Mouse (Mus musculus) midbrain, embryonic 11.5 days (tissue): ENCODE results near the gene Serpina3n. TPM values are rescaled to one million over a fixed set of nuclear protein-coding genes. Genes with fewer than 3 reads are reported as not detected.

ENCODE experiments used
- ATAC-seq: fragments of 200-750 bp; cut with Nextera tagmentation; 2 replicates; pipeline ENCODE4 v1.8.0; 2017; ENCODE audit warnings: moderate TSS enrichment, moderate library complexity; ENCODE audit not compliant: low FRiP score
- DNase-seq: peaks from one replicate; pipeline ENCODE4 v3.0.0; 2015; ENCODE audit warnings: low spot score; ENCODE audit errors: missing footprints
- H3K27ac ChIP-seq: fragments of 300-500 bp; sonication (generic); 2 replicates; pipeline ENCODE4 v1.5.1; 2014; ENCODE audit warnings: low read depth, low read length
- H3K27me3 ChIP-seq: fragments of 300-500 bp; sonication (generic); 2 replicates; pipeline ENCODE4 v1.6.1; 2014; ENCODE audit warnings: mild to moderate bottlenecking, low read length, moderate library complexity, mixed read lengths; ENCODE audit not compliant: control insufficient read depth, insufficient read depth
- H3K36me3 ChIP-seq: fragments of 300-500 bp; sonication (generic); 2 replicates; pipeline ENCODE4 v1.6.1; 2014; ENCODE audit warnings: mild to moderate bottlenecking, low read length, moderate library complexity, mixed read lengths; ENCODE audit not compliant: control insufficient read depth, insufficient read depth
- H3K4me1 ChIP-seq: fragments of 300-500 bp; sonication (generic); 2 replicates; pipeline ENCODE4 v1.6.1; 2014; ENCODE audit warnings: low read length; ENCODE audit not compliant: control insufficient read depth, insufficient read depth
- H3K4me2 ChIP-seq: fragments of 300-500 bp; sonication (generic); 2 replicates; pipeline ENCODE4 v1.6.1; 2014; ENCODE audit warnings: mild to moderate bottlenecking, moderate library complexity
- H3K4me3 ChIP-seq: fragments of 300-500 bp; sonication (generic); 2 replicates; pipeline ENCODE4 v1.5.1; 2014; ENCODE audit warnings: low read depth, low read length
- H3K9ac ChIP-seq: fragments of 300-500 bp; sonication (generic); 2 replicates; pipeline ENCODE4 v1.6.1; 2014; ENCODE audit warnings: low read length
- H3K9me3 ChIP-seq: fragments of 300-500 bp; sonication (generic); 2 replicates; pipeline ENCODE4 v1.6.1; 2016; ENCODE audit warnings: low read length; ENCODE audit not compliant: control insufficient read depth
- WGBS: fragments of 180-500 bp; shearing (Covaris S2); extraction: QIAGEN DNeasy Blood & Tissue Kit; methylation state at CpG from one replicate; pipeline ENCODE4 v1.1.7; 2014; 5-methylcytosine and 5-hydroxymethylcytosine counted together
- polyA plus RNA-seq: library from polyadenylated mRNA; unstranded; fragments of >200 nt; fragmentation: Nextera tagmentation; extraction: Ambion mirVana; gene quantifications from 2 replicates; pipeline ENCODE4 v1.2.1, GENCODE M21; 2014

Gene Serpina3n
- polyA plus RNA-seq, 1 experiment from 2014 or later = not detected

DNA sequence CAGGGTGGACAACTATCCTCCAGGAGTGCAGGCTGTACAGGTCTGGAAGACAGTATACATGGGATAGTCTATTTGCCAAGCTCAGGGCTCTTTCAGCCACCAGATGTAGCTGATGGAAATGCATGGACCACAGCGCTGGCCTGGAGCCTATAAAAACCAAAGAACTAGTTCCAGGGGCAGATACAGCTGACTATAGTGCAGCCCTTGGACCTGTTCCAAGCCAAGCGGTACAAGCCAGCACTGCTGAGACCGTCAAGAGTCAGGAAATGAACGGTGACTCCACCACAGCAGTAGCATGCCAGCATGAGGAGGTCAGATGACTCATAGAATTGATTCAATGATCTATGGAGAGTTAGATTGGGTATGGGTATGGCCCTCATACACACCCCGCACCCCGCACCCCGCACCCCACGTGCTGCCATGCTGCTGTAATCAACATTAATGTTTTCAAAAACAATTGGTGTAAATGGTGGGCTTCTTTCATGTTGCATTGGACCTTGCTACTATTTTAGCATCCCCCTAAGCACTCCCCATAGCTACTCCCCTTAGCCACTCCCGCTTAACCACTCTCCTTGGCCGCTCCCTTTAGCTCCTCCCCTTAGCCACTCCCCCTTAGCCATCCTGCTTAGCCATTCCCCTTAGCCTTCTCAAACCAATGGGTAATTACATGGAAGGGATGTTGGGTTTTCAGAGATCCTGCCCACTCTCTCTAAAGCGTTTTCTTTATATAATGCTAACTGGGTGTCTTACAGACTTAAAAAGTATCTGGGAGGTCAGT, 16.3 kb downstream of the Serpina3n start:
- Histone ChIP-seq H3K4me1 (no peaks in the 10 kb centered on the region; the same call in 1 of the 2 replicates), H3K9ac (no peak overlapping the region), H3K27ac (no peak overlapping the region), H3K4me2 (no peak overlapping the region), H3K4me3 (no peak overlapping the region), H3K36me3 (no peaks in the 10 kb centered on the region), H3K27me3 (no peaks in the 10 kb centered on the region), H3K9me3 (no peaks in the 10 kb centered on the region)
- no peak for ATAC-seq
- DNase-seq = no peak
- WGBS = 84% methylated on average over 11 of the region's 11 CpGs

DNA sequence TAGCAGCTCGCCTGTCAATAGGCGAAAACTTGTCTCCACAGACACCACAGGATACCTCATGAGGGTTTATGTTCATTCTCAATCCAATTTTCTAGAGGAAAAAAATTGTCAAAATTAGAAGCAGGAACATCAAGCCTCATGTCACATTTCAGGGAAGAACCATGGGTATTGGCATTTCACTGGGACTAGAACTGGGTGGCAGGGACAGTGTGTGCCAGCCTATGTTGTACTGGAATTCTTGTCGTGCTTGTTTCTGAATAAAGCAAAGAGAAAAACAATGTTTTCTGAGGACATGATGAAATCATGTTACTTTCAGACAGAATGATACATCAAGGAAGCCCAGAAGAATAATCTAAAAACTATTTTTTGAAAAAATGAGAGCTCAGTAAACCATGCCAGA, 19.1 kb downstream of the Serpina3n start:
- DNase-seq (no peak), ATAC-seq (no peak)
- WGBS = 79% methylated on average over 3 of the region's 3 CpGs
- Histone ChIP-seq H3K36me3 (no peaks in the 10 kb centered on the region), H3K9ac (no peak overlapping the region), H3K4me1 (no peaks in the 10 kb centered on the region), H3K4me2 (no peak overlapping the region), H3K9me3 (no peaks in the 10 kb centered on the region), H3K4me3 (no peak overlapping the region), H3K27me3 (no peaks in the 10 kb centered on the region), H3K27ac (no peak overlapping the region)

DNA sequence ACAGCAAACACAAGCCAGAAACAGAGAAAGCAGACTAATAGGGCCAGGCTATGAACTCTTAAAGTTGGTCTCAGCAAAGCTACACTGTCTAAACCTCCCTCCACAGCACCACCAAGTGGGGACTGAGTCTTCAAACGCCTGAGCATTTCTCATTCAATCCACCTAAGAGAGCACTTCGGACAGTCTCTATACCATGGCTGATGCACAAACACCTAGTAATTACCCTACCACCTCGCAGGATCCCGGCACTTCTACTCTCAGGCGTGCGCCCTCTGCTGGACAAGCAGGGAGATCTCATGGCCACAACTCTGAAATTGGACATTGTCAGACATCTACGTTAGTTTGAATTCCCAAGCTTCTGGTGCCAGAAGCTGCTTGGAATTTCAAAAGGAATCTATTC, 20.4 kb downstream of the Serpina3n start:
- DNase-seq = peak; percentile 90
- H3K9ac ChIP-seq = no peak overlapping the region
- 9% methylated on average over 7 of the region's 7 CpGs for WGBS
- no peaks in the 10 kb centered on the region for H3K9me3 ChIP-seq
- ATAC-seq = peak; percentile 61; the same call in 1 of the 2 replicates
- H3K27me3 ChIP-seq = no peaks in the 10 kb centered on the region
- H3K27ac ChIP-seq = no peak overlapping the region
- H3K4me2 ChIP-seq = no peak overlapping the region
- no peaks in the 10 kb centered on the region for H3K36me3 ChIP-seq
- H3K4me1 ChIP-seq = no peaks in the 10 kb centered on the region
- no peak overlapping the region for H3K4me3 ChIP-seq

DNA sequence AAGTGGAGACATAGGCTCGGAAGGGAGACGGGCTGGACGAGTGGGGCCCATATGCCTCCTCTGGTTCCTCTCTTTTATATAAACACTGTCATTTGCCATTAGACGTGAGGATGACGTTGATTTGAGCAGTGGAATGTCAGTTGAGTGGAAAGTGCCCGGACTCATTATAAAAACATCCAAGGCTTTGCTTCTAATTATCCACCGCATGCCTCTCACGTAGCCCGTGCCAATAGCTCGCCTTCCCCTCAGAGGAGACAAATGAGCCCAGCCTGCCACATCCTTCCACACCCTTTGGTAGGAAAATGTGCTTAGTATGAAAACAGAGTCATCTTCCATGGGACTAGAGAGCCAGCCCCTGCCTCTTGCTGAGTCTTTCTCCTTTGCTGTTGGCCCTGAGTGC, 24.8 kb downstream of the Serpina3n start:
- no peak overlapping the region for H3K9ac ChIP-seq
- no peak for DNase-seq
- no peak for ATAC-seq
- H3K4me1 ChIP-seq = no peaks in the 10 kb centered on the region
- no peak overlapping the region for H3K4me3 ChIP-seq
- no peaks in the 10 kb centered on the region for H3K36me3 ChIP-seq
- no peak overlapping the region for H3K27ac ChIP-seq
- WGBS = 81% methylated on average over 10 of the region's 10 CpGs
- H3K27me3 ChIP-seq = no peaks in the 10 kb centered on the region
- H3K9me3 ChIP-seq = no peaks in the 10 kb centered on the region
- H3K4me2 ChIP-seq = no peak overlapping the region

DNA sequence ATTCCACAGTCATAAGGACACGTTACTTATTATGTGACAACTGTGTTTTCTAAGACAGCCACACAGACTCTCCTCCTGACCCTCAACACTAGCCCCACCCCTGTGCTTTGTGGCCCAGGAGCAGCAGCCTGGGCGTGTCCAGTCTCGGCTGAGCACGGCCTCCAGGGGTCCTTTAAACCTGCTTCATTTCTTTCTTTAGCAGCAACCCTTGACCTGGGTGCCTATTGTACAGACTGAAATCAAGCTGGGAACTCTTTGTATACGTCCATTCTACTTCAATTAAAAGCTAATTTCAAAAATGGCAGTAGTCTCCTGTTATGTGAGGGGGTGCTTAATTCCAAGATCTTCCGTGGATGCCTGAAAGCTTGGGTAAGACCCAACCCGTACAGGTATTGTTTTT, 26.7 kb downstream of the Serpina3n start:
- ATAC-seq = 0 out of 2 replicates have a peak, but pooled peaks have one; percentile 48

DNA sequence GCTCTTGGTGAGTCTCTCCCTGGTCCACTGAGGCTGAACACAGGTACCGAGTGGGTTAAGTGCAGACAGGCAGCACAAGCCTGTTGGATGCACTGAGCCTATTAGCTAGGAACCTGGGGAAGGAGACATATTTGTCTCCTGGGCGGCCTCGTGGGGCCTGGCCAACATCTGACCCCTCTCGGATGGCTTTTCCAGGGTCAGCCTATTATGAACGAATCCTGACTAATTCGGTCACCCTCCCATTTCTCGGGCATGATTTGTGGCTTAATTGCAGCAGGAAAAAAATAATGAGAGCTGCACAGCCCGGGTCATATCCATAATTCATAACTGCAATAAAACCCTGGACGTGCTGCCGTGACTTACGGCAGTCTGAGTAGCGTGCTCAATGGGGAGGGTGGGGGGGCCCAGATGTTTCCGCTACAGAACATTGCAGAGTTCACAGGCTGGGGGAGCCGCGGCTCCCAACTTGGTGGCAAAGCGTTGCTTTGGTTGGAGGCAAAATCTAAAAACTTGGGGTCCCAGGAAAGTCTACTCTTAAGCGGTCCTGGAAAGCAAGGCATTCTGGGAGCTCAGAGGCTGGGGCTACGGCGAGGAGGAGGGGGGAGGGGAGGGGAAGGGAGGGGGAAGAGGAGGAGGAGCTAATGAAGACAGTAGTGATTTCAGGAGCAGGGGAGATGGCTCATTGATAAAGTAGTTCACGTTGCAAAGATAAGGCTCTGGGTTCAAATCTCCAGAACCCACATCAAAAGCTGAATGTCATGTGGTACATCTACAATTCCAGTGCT, 27.6 kb downstream of the Serpina3n start:
- Histone ChIP-seq H3K9me3 (no peaks in the 10 kb centered on the region), H3K4me1 (no peaks in the 10 kb centered on the region), H3K4me3 (no peak overlapping the region), H3K4me2 (no peak overlapping the region), H3K9ac (no peak overlapping the region), H3K27ac (no peak overlapping the region), H3K36me3 (no peaks in the 10 kb centered on the region), H3K27me3 (no peaks in the 10 kb centered on the region)
- ATAC-seq (peak; percentile 36; the same call in 1 of the 2 replicates), DNase-seq (no peak)
- 83% methylated on average over 20 of the region's 20 CpGs for WGBS

More for the DNA sequence above, 26.7 kb downstream of the Serpina3n start:
- Histone ChIP-seq H3K4me2 (no peak overlapping the region), H3K36me3 (no peaks in the 10 kb centered on the region), H3K4me3 (no peak overlapping the region), H3K27me3 (no peaks in the 10 kb centered on the region), H3K27ac (no peak overlapping the region), H3K4me1 (no peaks in the 10 kb centered on the region), H3K9ac (no peak overlapping the region), H3K9me3 (no peaks in the 10 kb centered on the region)
- 23% methylated on average over 7 of the region's 7 CpGs for WGBS
- peak; percentile 81 for DNase-seq

DNA sequence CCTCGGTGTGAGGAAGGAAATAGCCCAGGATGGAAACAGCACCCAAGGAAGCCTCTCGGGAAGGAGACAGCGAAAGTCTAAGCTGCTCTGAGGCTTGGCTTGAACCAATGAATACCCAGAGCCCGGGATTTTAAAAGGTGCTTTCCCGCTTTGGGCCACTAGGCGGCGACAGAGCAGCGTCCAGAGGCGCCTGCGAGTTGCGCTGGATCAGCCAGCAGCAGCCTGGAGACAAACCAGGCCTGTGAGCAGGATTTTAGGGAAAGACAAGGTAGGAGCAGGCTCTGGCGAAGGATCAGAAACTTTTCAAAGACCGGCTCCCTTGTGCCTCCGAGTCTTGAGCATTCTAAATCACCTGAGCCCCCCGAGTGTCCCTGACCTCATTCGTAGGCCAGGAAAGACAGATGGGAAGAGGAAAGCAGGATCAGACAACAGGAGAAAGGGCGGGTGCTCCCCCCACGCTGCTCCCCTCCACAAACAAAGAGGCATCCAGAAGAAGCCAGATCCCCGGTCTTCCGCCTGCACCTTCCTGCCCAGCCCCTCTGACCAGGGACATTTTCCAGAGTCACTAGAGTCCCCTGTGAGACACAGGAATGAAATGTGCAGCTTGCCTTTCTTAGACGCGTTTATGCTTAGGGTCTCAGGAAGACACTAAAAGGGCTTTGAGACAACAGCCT, 33.7 kb downstream of the Serpina3n start:
- WGBS = 9% methylated on average over 22 of the region's 22 CpGs
- ATAC-seq = peak; percentile 68
- Histone ChIP-seq H3K4me1 (peaks cover 3% of the 10 kb centered on the region), H3K27ac (no peak overlapping the region), H3K4me3 (no peak overlapping the region), H3K36me3 (no peaks in the 10 kb centered on the region), H3K27me3 (peaks cover 3% of the 10 kb centered on the region; the same call in 1 of the 2 replicates), H3K4me2 (no peak overlapping the region), H3K9me3 (no peaks in the 10 kb centered on the region), H3K9ac (no peak overlapping the region)
- peak; percentile 99 for DNase-seq

DNA sequence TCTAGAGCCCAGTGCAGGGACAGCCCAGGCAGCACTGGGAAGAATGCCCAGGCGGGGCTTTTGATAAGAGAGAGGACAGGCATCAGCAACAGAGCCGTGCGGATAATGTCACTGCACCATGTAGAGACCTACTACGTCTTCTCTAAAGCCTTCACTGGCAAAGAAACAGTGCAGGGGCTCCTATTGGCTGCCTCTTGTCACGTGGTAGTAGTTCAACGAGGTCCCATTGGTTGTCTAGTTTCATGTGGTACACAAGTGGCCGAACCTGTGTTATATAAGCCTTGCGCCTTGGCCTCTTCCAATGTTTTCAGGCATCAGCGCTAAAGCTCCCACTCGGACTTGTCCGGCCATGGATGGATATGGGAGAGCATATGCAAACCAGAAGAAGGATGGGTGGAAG, 37.2 kb downstream of the Serpina3n start:
- H3K27ac ChIP-seq = no peak overlapping the region
- H3K4me2 ChIP-seq = no peak overlapping the region
- no peaks in the 10 kb centered on the region for H3K9me3 ChIP-seq
- no peak overlapping the region for H3K9ac ChIP-seq
- DNase-seq (no peak), ATAC-seq (no peak)
- H3K36me3 ChIP-seq = no peaks in the 10 kb centered on the region
- 85% methylated on average over 11 of the region's 11 CpGs for WGBS
- H3K27me3 ChIP-seq = peaks cover 3% of the 10 kb centered on the region; the same call in 1 of the 2 replicates
- no peak overlapping the region for H3K4me3 ChIP-seq
- H3K4me1 ChIP-seq = peaks cover 3% of the 10 kb centered on the region
